Mouse (Mus musculus): ENCODE results near the gene Icmt. TPM values are rescaled to one million over a fixed set of nuclear protein-coding genes. Genes with fewer than 3 reads are reported as not detected.

Icmt gene
- polyA plus RNA-seq, 1 experiment = 22.1 TPM

Other genes with a start within 250 kb of the Icmt start
- gene Plekhg5, start 224.7 kb upstream of the Icmt start, polyA plus RNA-seq (2012; rRNA removed) = 12.7 and 17.0 TPM in 2 replicates
- gene Tnfrsf25, start 181.3 kb upstream of the Icmt start, polyA plus RNA-seq (2012; rRNA removed) = 3.6 and 4.0 TPM in 2 replicates
- 157 and 237 TPM in 2 replicates for gene Espn, start 144.9 kb upstream of the Icmt start, polyA plus RNA-seq (2012; rRNA removed)
- 7.5 and 17.1 TPM in 2 replicates for gene Hes2, start 138.4 kb upstream of the Icmt start, polyA plus RNA-seq (2012; rRNA removed)
- 50.9 and 56.5 TPM in 2 replicates for gene Acot7, start 119.1 kb upstream of the Icmt start, polyA plus RNA-seq (2012; rRNA removed)
- gene Gpr153, start 23.0 kb upstream of the Icmt start, polyA plus RNA-seq (2012; rRNA removed) = 6.5 and 8.1 TPM in 2 replicates
- not detected in 2 replicates for gene Hes3, start 5.6 kb upstream of the Icmt start, polyA plus RNA-seq (2012; rRNA removed)
- 3.5 and 4.0 TPM in 2 replicates for gene Rnf207, start 21.8 kb downstream of the Icmt start, polyA plus RNA-seq (2012; rRNA removed)
- gene Rpl22, start 28.5 kb downstream of the Icmt start, polyA plus RNA-seq (2012; rRNA removed) = 82.6 and 90.4 TPM in 2 replicates
- 0.49 and 0.56 TPM in 2 replicates for gene Chd5, start 41.4 kb downstream of the Icmt start, polyA plus RNA-seq (2012; rRNA removed)
- gene Nphp4, start 179.5 kb downstream of the Icmt start, polyA plus RNA-seq (2012; rRNA removed) = 0.60 and 0.73 TPM in 2 replicates
- 4.8 and 5.8 TPM in 2 replicates for gene Kcnab2, start 180.6 kb downstream of the Icmt start, polyA plus RNA-seq (2012; rRNA removed)

All from large intestine, adult 2 months (tissue).